Mouse (Mus musculus) thymus, adult 2 months (tissue): ENCODE data around the gene Gga1. TPM values are rescaled to one million over a fixed set of nuclear protein-coding genes. Genes with fewer than 3 reads are reported as not detected.
A peak's percentile ranks its signal among the peaks of the same experiment; 100 is the strongest.

ENCODE experiments used
- DNase-seq: peaks from one replicate; pipeline ENCODE4 v3.0.0; 2021
- H3K27ac ChIP-seq: fragments of 200-500 bp; 2 replicates; pipeline ENCODE4 v1.5.1; 2012; ENCODE audit warnings: low read length, control low read depth; ENCODE audit not compliant: control insufficient read depth, insufficient read depth
- H3K27me3 ChIP-seq: fragments of 200-500 bp; 2 replicates; pipeline ENCODE4 v1.6.1; 2012; ENCODE audit warnings: mild to moderate bottlenecking, low read length, moderate library complexity, mixed read lengths; ENCODE audit not compliant: control insufficient read depth, insufficient read depth
- H3K36me3 ChIP-seq: fragments of 200-500 bp; 2 replicates; pipeline ENCODE4 v1.6.1; 2012; ENCODE audit warnings: mild to moderate bottlenecking, low read length, moderate library complexity; ENCODE audit not compliant: control insufficient read depth, insufficient read depth
- H3K4me1 ChIP-seq: fragments of 200-500 bp; replicated peaks from 2 replicates; pipeline ENCODE4 v1.6.1; 2012; ENCODE audit warnings: low read length; ENCODE audit not compliant: control insufficient read depth, insufficient read depth
- H3K4me3 ChIP-seq: fragments of 200-500 bp; 2 replicates; pipeline ENCODE4 v1.5.1; 2012; ENCODE audit warnings: mild to moderate bottlenecking, low read length, control low read depth, moderate library complexity; ENCODE audit not compliant: control insufficient read depth, insufficient read depth
- CTCF ChIP-seq: fragments of 200-500 bp; IDR thresholded peaks from 2 replicates; pipeline ENCODE4 v1.5.1; 2012; ENCODE audit warnings: mild to moderate bottlenecking, control low read depth, low read length, moderate library complexity, borderline replicate concordance; ENCODE audit not compliant: control insufficient read depth, poor library complexity, insufficient read depth; ENCODE audit errors: extremely low read depth
- POLR2A ChIP-seq: fragments of 200-500 bp; IDR thresholded peaks from 2 replicates; pipeline ENCODE4 v1.6.1; 2012; ENCODE audit warnings: mild to moderate bottlenecking, low read length, control low read depth, moderate library complexity; ENCODE audit not compliant: control insufficient read depth, poor library complexity, insufficient read depth; ENCODE audit errors: extremely low read depth
- WGBS: fragments of 180-500 bp; shearing (Covaris S2); methylation state at CpG from one replicate; pipeline ENCODE4 v1.1.7; 2018; 5-methylcytosine and 5-hydroxymethylcytosine counted together
- polyA plus RNA-seq: library from polyadenylated mRNA; depleted of rRNA; stranded (reverse); fragments of >200 nt; gene quantifications from 2 replicates; pipeline ENCODE4 v1.2.3, GENCODE M21; 2012

Gene Gga1
- polyA plus RNA-seq, 1 experiment, result 137 TPM

- 93% methylated on average over 3 of the region's 3 CpGs for WGBS
- Histone ChIP-seq H3K4me1 (peaks cover 15% of the 10 kb centered on the region), H3K27me3 (no peaks in the 10 kb centered on the region), H3K36me3 (no peaks in the 10 kb centered on the region), H3K27ac (no peak overlapping the region), H3K4me3 (no peak overlapping the region)
- no peak for DNase-seq
- TF ChIP-seq POLR2A, result no peak
- TF ChIP-seq CTCF, result no peak
Observed at GRCm38 (mm10) chr15:78833582-78833981, 43.4 kb upstream of the Gga1 start.

GRCm38 (mm10) chr15:78834233-78835005, 42.6 kb upstream of the Gga1 start:
- DNase-seq, result no peak
- TF ChIP-seq POLR2A (no peak), CTCF (no peak)
- H3K27me3 ChIP-seq, result no peaks in the 10 kb centered on the region
- H3K36me3 ChIP-seq, result no peaks in the 10 kb centered on the region
- H3K4me3 ChIP-seq, result no peak overlapping the region
- no peak overlapping the region for H3K27ac ChIP-seq
- 85% methylated on average over 10 of the region's 10 CpGs for WGBS
- peaks cover 13% of the 10 kb centered on the region for H3K4me1 ChIP-seq

GRCm38 (mm10) chr15:78835200-78836085, 41.5 kb upstream of the Gga1 start:
- DNase-seq, result peak; percentile 22
- 28% methylated on average over 12 of the region's 12 CpGs for WGBS
- Histone ChIP-seq H3K36me3 (no peaks in the 10 kb centered on the region), H3K27me3 (no peaks in the 10 kb centered on the region), H3K4me3 (no peak overlapping the region), H3K4me1 (peaks cover 13% of the 10 kb centered on the region), H3K27ac (no peak overlapping the region)
- TF ChIP-seq CTCF (no peak), POLR2A (no peak)

GRCm38 (mm10) chr15:78836086-78836621, 40.8 kb upstream of the Gga1 start:
- Histone ChIP-seq H3K27me3 (no peaks in the 10 kb centered on the region; the same call in 1 of the 2 replicates), H3K4me1 (peaks cover 13% of the 10 kb centered on the region), H3K36me3 (no peaks in the 10 kb centered on the region), H3K27ac (no peak overlapping the region), H3K4me3 (no peak overlapping the region)
- 91% methylated on average over 8 of the region's 8 CpGs for WGBS
- DNase-seq, result no peak
- TF ChIP-seq POLR2A (no peak), CTCF (no peak)

DNA sequence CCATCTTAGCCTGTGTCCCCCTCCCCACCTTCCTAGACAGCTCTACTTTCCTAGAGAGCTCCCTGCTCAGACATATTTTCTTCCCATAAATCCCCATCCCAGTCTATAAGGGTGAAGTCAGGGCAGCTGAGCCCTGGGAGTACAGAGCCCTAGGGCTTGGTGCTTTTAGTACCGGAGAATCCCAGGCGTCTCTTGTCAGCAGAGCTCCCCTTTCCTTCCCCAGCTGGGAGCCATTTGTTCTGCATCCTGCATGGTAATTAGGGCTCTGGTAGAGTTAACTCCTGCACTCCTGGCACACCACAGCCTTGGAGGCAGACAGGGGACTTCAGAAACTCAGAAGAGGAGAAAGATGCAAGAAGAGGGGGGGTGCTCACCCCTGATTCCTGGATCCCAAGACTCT, 37.2 kb upstream of the Gga1 start:
- Histone ChIP-seq H3K27me3 (peaks cover 13% of the 10 kb centered on the region), H3K27ac (no peak overlapping the region), H3K4me3 (no peak overlapping the region), H3K4me1 (peaks cover 33% of the 10 kb centered on the region), H3K36me3 (no peaks in the 10 kb centered on the region)
- no peak for DNase-seq
- TF ChIP-seq POLR2A, result no peak
- no peak for TF ChIP-seq CTCF
- 87% methylated on average over 2 of the region's 2 CpGs for WGBS

DNA sequence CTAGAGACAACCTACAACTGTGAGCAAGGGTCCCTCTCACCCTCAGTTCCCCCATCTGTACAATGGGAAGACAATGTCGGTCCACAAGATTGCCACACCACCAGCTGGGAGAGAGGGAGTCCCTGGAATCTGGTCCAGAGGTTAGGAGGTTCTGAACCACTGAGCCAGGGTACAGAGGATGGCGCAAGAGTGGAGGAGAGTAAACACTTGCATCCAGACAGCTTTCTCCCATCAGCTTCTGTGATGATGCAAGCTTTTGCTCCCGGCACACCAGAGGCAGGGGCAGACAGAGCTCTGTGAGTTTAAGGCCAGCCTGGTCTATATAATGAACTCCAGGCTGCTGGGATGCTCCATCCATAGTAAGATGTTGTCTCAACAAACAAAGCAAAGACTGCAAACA, 36.7 kb upstream of the Gga1 start:
- H3K27ac ChIP-seq, result no peak overlapping the region
- no peak for DNase-seq
- 93% methylated on average over 3 of the region's 3 CpGs for WGBS
- no peaks in the 10 kb centered on the region for H3K36me3 ChIP-seq
- peaks cover 30% of the 10 kb centered on the region for H3K4me1 ChIP-seq
- peaks cover 13% of the 10 kb centered on the region for H3K27me3 ChIP-seq
- TF ChIP-seq POLR2A, result no peak
- no peak for TF ChIP-seq CTCF
- no peak overlapping the region for H3K4me3 ChIP-seq
